In genomic region chr2:59355531-59356289, GRCm38 (mm10) we compare ENCODE assay signal across 17 mouse cellular contexts.
"Had no signal": no experiment of that assay in that cellular context is flagged by ENCODE, and none has a peak within 500 bp of the region (broad histone marks: within the 10 kb centered on the region; RNA-seq: fewer than 3 reads in every experiment).

No protein-coding gene starts in this region.

- H3K4me1 ChIP-seq: lung, embryonic 15.5 days; megakaryocyte, embryonic 14.5 days; neural tube, embryonic 12.5 days; stomach, embryonic 15.5 days had no signal

- H3K9ac ChIP-seq: liver, postnatal 0 days; lung, embryonic 15.5 days; midbrain, embryonic 12.5 days; midbrain, embryonic 15.5 days; neural tube, embryonic 12.5 days; stomach, embryonic 15.5 days had no signal

- H3K9me3 ChIP-seq: lung, embryonic 15.5 days; megakaryocyte, embryonic 14.5 days; midbrain, embryonic 12.5 days; midbrain, embryonic 15.5 days; neural tube, embryonic 12.5 days; stomach, embryonic 15.5 days had no signal

- DNase-seq: liver, postnatal 0 days; lung, adult 2 months; lung, postnatal 14 days; lung, postnatal 36 days; right cerebral cortex, postnatal 14 days; thymus, adult 2 months; thymus, postnatal 25 days; thymus, postnatal 4 days had no signal

- H3K4me3 ChIP-seq: lung, embryonic 15.5 days; megakaryocyte, embryonic 14.5 days; midbrain, embryonic 12.5 days; midbrain, embryonic 15.5 days; neural tube, embryonic 12.5 days; stomach, embryonic 15.5 days had no signal

- H3K36me3 ChIP-seq: midbrain, embryonic 15.5 days; stomach, embryonic 15.5 days had no signal

- ATAC-seq: lung, postnatal 0 days; midbrain, embryonic 15.5 days had no signal

- H3K27ac ChIP-seq: lung, embryonic 15.5 days; macrophage; midbrain, embryonic 12.5 days; midbrain, embryonic 15.5 days; neural tube, embryonic 12.5 days; stomach, embryonic 15.5 days; stomach, postnatal 0 days had no signal

- H3K4me2 ChIP-seq: lung, embryonic 15.5 days; midbrain, embryonic 12.5 days; midbrain, embryonic 15.5 days; neural tube, embryonic 12.5 days; stomach, embryonic 15.5 days had no signal

- H3K27me3 ChIP-seq: lung, embryonic 15.5 days; megakaryocyte, embryonic 14.5 days; midbrain, embryonic 12.5 days; midbrain, embryonic 15.5 days; neural tube, embryonic 12.5 days; stomach, embryonic 15.5 days had no signal
